Mouse (Mus musculus): ENCODE measurements around the gene Dynlt1a. TPM values are rescaled to one million over a fixed set of nuclear protein-coding genes. Genes with fewer than 3 reads are reported as not detected.
A peak's percentile ranks its signal among the peaks of the same experiment; 100 is the strongest.
"Not testable (repeated sequence)": the region's sequence is repeated elsewhere in the genome, so short reads cannot be mapped to it uniquely, and the experiment has no call there.

Dynlt1a gene
- total RNA-seq, 2 experiments from 2014 or later, result 11.3 to 16.6 TPM

DNA sequence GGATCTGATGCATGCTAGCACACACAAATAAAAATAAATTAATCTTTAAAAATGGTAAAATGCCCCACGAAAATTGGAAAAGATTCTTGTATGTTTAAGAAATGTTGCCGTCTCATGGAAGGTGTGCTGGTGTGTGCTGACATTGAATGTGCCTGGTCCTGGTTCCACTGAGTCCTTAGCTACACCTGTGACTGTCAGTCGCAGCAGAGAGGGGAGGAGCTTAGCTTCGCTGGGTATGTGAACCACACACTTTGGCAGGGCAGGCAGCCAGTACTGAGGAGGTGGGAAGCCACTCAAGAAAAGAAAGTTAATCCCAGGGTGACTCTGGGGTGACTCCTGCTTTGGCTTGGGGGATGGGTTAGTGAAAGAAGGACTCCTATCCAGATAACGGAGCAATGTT, 23.4 kb downstream of the Dynlt1a start:
- ATAC-seq (ENCODE audit: poor library complexity, severe bottlenecking), result not testable (repeated sequence)

DNA sequence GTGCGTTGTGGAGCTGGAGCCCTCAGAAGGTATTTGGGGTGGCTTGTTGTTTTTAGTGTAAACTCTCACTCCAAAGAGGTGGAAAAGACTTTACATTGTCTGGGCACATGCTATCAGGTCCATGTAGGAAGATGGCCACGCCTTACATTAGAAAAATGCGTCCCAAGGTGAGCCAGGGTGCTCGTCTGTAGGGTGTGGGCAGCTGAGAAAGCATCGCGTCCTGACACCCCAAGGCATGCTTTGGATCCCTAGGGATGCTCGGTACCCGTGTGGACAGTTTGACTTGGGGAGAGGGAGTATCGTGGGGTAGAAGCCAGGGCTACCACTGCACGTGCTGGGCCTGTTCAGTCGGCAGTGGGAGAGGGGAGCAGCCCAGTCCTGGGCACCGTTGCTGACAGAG, 28.3 kb downstream of the Dynlt1a start:
- not testable (repeated sequence) for ATAC-seq (ENCODE audit: poor library complexity, severe bottlenecking)

DNA sequence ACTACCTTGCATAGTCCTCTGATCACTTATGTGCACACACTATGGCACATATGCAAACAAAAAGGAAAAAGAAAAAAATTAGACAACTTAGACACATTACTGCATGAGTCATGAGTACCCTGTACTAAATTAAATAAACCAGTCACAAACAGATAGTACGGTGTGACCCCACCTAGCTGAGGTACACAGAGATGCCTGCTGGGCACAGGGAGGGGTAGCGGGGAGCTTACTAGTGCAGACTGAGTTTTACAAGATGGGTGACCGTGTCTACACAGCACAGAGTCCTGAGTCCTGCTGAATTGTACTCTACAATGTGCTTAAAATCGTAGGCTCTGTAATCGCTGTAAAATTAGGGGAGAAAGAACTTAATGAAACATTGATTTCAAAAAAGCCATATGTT, 31.1 kb downstream of the Dynlt1a start:
- not testable (repeated sequence) for ATAC-seq (ENCODE audit: poor library complexity, severe bottlenecking)

DNA sequence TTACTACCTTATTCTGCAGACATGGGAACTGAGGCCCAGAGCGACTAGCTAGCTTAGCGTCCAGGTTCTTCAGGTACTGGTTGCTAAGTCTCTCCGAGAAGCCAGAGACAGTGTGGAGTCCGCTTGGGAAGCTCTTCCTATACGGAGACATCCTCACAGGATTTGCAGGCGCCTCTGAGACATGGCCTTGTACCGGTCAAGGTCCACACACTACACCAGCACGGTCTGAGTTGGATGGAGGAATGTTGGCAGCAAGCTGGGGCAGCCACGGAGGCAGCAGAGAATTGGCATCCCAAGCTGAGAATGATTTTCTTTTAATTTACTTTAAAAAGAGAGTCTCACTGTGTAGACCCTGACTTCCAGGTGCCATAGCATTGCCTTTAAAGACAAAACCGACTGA, 34.2 kb downstream of the Dynlt1a start:
- ATAC-seq (ENCODE audit: poor library complexity, severe bottlenecking), result not testable (repeated sequence)

DNA sequence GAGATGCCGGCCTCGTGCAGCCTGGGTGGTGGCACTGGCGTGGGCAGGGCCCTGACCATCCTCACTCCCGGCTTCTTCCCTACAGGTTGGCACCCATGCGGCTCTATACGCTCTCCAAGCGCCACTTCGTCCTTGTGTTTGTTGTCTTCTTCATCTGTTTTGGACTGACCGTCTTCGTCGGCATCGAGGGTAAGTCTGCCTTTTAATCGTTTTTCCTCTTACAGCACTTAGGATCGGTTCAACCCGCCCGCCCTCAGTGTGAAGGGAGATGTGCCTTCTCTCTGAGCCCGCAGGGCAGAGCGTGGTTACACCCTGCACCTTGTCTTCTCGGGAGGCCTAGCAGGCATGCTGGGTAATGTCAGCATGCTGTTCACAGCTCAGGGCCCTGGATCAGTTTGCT, 36.8 kb downstream of the Dynlt1a start:
- not testable (repeated sequence) for ATAC-seq (ENCODE audit: poor library complexity, severe bottlenecking)

DNA sequence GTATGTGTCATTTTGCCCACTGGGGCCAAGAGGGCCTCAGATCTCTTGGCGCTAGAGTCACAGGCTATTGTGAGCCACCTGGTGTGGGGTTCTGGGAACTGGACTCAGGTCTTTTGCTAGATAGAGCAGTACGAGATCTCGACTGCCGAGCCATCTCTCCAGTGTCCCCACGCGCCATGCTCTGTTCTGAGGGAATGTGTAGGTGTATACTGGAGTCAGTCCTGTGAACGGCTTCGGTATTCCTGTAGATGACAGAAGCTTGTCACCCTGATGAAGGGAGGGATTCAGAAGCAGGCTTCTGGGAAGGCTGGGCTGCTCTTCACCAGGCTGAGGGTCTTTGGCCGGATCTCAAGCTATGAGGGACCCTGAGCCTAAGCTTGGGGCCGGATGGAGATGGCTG, 37.5 kb downstream of the Dynlt1a start:
- not testable (repeated sequence) for ATAC-seq (ENCODE audit: poor library complexity, severe bottlenecking)

DNA sequence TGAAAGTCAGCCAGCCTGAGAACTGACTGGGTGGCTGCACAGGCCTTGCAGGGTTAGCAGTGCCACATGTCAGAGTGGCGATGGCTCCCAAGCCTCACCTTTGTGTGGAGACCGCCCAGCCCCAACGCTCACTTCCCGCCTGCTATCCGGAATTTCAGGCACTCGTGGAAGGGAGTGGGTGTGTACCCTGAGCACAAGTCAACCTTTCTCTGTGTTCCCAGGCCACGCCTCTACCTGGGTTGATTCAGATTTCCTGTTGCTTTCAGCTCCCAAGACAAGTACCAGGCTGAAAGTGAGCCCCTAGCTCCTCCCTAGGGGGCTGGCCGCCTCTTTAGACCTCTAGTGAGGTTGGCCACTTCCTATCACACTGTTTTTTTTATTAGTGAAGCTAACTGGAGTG, 38.1 kb downstream of the Dynlt1a start:
- not testable (repeated sequence) for ATAC-seq (ENCODE audit: poor library complexity, severe bottlenecking)

DNA sequence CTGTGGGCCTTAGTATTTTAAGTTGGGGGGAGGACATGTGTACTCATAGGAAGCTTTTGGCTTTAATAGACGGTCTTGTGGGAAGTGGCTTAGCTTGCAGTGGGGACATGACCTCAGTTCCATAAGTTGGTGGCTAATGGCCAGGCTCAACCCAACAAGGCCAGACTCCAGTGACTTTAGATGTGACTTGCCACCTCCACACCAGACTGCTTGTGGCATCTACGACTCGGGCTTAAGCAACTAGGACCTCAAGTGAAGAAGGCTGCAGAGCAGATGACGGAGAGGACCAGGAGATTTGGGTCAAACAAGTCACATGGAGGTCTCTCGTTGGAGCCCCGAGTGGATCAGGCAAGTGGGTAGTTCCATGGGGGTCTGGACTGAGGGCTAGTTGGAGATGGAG, 42.6 kb downstream of the Dynlt1a start:
- not testable (repeated sequence) for ATAC-seq (ENCODE audit: poor library complexity, severe bottlenecking)

DNA sequence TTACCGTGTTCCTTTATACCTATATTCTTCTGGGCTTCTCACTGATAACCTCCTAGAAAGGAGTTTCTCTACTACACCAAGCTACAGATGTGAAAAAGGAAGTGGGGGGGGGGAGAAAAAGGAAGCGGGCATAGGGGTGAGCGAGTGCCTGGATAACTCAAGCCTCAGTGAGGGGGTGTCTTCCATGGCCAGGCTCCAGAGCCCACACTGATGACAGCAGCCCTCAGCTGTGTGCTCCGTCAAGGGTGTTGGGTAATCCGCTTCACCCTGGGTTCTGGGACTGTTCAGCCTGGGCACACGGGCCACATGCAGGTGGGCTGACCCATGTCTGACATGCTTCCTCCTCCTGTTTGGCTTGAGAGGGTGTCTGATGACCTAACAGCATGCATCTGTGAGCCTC, 45.3 kb downstream of the Dynlt1a start:
- peak; percentile 58 for ATAC-seq (ENCODE audit: poor library complexity, severe bottlenecking)

DNA sequence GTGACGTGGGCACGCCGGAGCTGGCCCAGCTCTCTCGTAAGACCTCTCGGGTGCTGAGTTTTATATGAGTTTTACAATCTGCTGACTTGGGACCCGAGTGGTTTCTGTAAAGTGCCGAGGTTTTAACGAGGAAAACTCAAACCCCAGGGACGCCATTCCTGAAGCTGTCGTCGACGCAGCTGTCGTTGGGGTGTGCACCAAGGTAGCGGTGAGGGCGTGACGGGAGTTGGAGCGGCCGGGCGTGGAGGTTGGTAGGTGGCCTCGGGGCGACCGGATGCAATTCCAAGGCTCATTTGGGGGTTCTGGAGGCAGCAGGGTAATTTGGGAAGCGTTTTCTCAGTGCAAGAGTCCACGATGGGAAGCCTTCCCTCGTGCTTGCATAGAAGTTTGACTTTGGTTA, 46.5 kb downstream of the Dynlt1a start:
- peak; percentile 48 for ATAC-seq (ENCODE audit: poor library complexity, severe bottlenecking)

DNA sequence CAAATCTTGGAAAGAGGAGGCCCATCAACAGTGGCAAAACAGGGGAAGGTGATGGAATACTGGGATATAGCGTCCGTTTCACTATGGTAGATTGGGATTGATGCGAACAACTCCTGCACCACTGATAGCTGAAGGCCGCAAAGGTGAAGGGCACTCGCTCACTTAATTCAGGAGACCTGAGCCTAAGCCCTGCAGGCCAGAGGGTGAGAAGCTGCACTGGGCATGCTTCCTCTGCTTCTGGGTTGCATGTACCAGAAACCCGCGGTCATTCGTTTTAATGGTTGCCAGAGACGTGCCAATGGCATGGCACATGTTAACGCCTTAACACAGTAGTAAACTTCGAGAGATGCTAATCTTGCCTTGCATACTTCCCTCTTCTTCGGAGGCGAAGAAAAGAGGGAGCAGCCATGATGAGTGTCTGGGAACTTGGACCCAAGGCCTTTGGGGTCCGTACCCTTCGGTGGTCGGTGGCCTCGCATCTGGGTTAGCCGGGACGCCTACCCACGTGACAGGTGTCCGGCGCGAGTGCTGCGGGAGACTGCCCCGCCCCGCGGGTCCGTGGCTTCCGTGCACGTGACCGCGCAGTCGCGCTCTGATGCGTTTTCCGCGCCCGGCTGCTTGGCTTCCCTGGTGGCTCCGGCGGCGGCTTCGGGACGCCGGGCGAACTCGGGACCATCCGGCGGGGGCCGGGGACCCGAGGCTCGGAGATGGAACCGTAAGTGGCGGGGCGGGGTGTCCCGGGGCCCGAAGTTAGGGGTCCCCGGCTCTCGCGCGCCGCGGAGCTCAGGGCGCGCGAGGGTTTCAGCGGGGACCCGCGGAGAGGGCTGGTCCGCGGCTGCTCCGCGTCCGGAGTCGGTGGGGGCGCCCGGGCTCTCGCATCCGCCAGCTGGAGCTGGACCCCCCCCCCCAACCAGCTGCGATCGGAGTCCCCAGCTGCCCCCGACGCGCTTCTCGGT, 47.1 kb downstream of the Dynlt1a start:
- ATAC-seq (ENCODE audit: poor library complexity, severe bottlenecking), result peak; percentile 85

DNA sequence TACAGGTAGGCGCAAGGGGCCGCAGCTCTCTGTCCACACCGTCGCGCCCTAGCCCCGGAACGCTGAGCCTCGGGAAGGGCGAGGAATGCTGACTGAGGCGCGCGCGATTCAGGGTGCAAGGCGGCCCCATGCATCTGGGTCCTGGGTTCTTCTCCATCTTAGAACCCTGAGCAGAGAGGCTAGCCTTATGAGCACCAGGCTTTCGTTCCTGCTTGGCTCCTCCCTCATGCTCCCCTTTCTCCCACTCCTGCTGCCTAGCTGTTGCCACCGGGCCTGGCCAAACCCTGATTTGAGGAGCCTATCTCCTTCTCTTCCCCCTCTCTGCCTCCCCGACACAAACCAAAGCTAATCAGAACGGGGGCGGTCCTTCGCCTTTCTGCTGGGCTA, 60.2 kb downstream of the Dynlt1a start:
- ATAC-seq (ENCODE audit: poor library complexity, severe bottlenecking), result not testable (repeated sequence)

DNA sequence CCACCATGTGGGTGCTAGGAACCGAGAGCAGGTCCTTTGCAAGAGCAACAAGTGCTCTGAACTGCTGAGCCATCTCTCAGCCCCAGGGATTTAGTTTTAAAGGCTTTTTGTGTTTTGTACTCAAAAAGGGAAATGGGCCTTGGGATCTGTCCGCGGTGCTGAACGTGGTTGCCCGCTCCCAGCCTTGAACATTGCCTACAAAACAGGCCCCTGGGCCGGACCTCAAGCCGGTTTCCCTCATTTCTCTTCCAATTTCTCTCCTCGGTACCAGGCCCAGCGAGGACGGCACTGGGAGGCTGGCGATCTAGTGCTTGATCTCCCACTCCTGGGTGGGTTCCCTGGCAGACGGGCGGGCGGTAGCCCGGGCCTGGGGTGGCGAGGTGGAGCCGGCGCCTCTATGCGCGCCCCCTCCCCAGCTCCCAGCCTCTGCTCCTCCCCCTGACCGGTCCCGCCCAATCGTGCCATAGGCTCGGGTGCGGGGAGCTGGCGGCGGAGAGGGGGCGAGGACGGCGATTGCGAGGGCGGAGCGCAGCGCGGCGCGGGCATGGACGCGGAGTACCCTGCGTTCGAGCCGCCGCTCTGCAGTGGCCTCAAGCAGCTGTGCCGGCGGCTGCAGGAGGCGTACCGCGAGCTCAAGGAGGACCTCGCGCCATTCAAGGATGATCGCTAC, 60.8 kb downstream of the Dynlt1a start, which contains the start of gene Tmem181a:
Tmem181a (plus strand) TSS at position 461 of the 670 bp plus-strand sequence.
- not testable (repeated sequence) for ATAC-seq (ENCODE audit: poor library complexity, severe bottlenecking)

Other genes starting within 250 kb of the Dynlt1a start
- gene Serac1, start 237.8 kb downstream of the Dynlt1a start, total RNA-seq (2015), result 1.2 and 2.1 TPM in 2 replicates
- 4.9 and 5.7 TPM in 2 replicates for gene Serac1, start 237.8 kb downstream of the Dynlt1a start, total RNA-seq (2017)
- gene Gtf2h5, start 237.7 kb downstream of the Dynlt1a start, total RNA-seq (2015), result 73.4 and 75.0 TPM in 2 replicates
- gene Gtf2h5, start 237.7 kb downstream of the Dynlt1a start, total RNA-seq (2017), result 51.6 and 62.5 TPM in 2 replicates
- 9.0 and 9.8 TPM in 2 replicates for gene Tulp4, start 211.1 kb downstream of the Dynlt1a start, total RNA-seq (2015)
- gene Tulp4, start 211.1 kb downstream of the Dynlt1a start, total RNA-seq (2017), result 13.2 and 17.5 TPM in 2 replicates
- gene Tmem181a, start 60.6 kb downstream of the Dynlt1a start, total RNA-seq (2015), result 5.4 and 6.7 TPM in 2 replicates
- gene Tmem181a, start 60.6 kb downstream of the Dynlt1a start, total RNA-seq (2017), result 6.7 and 7.4 TPM in 2 replicates
- 183 and 199 TPM in 2 replicates for gene Dynlt1b, start 112.6 kb upstream of the Dynlt1a start, total RNA-seq (2015)
- 169 and 204 TPM in 2 replicates for gene Dynlt1b, start 112.6 kb upstream of the Dynlt1a start, total RNA-seq (2017)

All from megakaryocyte, adult 5-6 weeks (primary cell).